Mouse (Mus musculus) adrenal gland (tissue): ENCODE measurements around the gene Tnk2.

Experiments used
- intact Hi-C: fragments of 180-260 bp; cut with DNase I; formaldehyde crosslinking; loops from one replicate; pipeline ENCODE4 v1.15.1; 2025

Tnk2 gene

GRCm38 (mm10) chr16:32677040-32677700 is 33.5 kb downstream of the Tnk2 start:
- intact Hi-C loops, result no loop called here

- intact Hi-C loops, result no loop called here
These were observed 34.2 kb downstream of the Tnk2 start for GRCm38 (mm10) chr16:32677903-32678302.

DNA sequence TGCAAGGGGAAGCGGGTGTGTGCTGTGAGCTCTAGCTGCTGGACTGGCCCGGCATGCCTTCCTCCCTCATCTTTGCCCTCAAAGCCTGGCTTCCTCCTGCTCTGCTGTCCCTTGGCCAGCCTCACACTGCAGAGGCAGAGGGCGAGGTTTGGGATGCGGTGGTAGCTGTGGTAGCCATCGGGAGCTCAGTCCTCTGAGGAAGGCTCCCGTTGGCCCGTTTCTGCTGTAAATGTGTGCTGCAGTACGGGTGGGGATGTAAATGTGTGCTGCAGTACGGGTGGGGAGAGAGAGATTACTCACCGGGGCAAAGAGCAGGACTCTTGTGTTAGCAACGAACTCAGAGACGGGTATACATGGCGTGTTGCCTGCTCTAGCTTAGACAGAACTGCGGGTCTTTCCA is 35.1 kb downstream of the Tnk2 start:
- intact Hi-C loops, result no loop called here

DNA sequence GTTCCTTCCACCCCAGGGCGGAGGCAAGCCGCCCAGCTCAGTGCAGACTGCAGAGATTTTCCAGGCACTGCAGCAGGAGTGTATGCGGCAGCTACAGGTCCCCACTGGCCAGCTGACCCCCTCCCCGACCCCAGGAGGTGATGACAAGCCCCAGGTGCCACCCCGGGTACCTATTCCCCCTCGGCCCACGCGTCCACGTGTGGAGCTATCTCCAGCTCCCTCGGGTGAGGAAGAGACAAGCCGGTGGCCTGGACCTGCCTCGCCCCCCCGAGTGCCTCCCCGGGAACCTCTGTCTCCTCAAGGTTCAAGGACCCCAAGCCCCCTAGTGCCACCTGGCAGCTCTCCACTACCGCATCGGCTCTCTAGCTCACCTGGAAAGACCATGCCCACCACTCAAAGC is 36.3 kb downstream of the Tnk2 start:
- intact Hi-C loops, result loop anchor here (5.0 kb wide), 1 partner anchor 173 kb away; no protein-coding TSS in a partner anchor

DNA sequence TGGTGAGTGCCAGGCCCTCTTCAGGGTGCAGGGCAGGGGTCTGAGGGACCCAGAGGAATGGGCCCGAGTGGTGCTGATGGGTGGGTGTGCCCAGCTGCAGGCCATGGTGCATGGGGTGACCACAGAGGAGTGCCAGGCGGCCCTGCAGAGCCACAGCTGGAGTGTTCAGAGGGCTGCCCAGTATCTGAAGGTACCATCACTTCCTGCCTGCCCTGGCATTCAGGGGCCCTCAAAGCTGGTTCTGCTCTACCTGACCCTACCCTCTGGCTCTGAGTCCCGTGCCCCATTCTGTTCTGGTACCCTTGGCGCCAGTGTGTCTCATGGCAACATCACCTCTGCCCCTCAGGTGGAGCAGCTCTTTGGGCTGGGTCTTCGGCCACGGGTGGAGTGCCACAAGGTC is 37.1 kb downstream of the Tnk2 start:
- intact Hi-C loops, result loop anchor here (5.0 kb wide), 1 partner anchor 174 kb away; no protein-coding TSS in a partner anchor

DNA sequence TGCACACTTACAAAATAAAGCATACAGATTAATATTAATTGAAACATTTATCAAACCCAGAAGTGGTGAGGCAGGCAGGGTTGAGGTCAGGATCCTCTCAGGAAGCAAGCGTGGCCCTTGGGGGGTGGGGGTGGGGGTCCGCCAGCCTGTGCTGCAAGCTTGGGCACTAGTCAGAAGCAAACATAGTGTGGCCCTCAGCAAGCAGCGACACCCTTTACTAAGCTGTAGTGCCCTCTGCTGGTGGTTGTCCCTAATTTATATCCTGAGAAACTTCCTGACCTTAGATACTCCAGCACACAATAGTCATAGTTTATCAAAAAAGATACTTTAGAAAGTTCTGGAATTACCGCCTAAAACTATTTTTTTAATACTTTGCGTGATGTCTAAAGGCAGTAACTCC is 38.5 kb downstream of the Tnk2 start:
- intact Hi-C loops, result loop anchor here (1.0 to 5.0 kb wide), 2 partner anchors 23 to 175 kb away; no protein-coding TSS in a partner anchor

- intact Hi-C loops, result loop anchor here (1.0 to 5.0 kb wide), 2 partner anchors 24 to 176 kb away; no protein-coding TSS in a partner anchor
These were observed 39.2 kb downstream of the Tnk2 start for GRCm38 (mm10) chr16:32682841-32683240.

GRCm38 (mm10) chr16:32683343-32683742 is 39.7 kb downstream of the Tnk2 start:
- intact Hi-C loops, result loop anchor here (5.0 kb wide), 1 partner anchor 176 kb away; no protein-coding TSS in a partner anchor

DNA sequence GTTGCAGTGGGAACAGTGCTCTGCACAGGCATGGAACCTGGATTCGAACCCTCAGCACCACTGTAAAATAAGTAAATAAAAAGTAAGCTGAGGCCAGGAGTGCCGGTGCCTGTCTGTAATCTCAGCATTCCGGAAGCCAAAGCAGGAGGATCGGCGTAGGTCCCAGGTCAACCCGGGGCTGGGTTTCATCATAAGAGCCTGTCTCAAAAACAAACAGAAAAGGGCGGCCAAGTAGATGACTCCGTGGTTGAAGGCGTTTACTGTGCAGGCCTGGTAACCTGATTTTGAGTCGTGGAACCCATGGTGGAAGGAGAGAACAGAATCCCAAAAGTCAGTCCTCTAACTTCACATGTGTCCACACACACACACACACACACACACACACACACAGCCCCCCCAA is 41.7 kb downstream of the Tnk2 start:
- intact Hi-C loops, result no loop called here

DNA sequence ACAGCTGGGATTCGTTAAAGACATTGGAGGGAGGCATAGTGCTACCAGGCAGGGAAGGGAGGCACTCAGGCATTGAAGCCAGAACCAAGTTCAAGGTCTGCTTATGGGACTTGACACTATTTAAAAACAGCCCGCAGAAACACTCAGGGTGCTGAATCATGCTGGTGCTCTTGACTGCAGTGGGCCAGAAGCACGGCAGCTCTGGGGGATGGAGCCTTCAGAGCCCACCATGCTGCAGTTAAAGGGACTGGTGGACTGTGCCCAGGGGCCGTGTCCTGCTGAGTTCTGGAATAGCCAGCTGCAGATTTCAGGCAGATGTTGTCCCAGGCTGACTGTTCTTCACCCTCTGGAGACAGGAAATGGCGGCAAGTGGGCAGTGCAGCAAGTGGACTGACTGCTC is 42.3 kb downstream of the Tnk2 start:
- intact Hi-C loops, result no loop called here

DNA sequence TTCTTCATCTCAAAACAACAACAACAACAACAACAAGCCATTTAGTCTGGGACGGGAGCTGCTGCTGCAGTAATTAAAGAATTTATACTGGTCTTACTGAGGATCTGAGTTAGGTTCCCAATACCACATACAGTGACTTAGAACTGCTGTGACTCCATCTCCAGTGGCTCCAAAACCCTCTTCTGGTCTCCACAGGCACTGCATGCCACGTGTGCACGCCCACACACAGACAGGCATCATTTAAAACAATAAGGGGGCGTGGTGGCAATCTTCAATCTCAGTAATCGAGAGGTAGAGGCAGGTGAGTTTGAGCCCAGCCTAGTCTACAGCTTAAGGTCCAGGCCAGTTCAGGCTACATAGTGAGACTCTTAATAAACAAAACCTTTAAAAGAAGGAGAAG is 43.5 kb downstream of the Tnk2 start:
- intact Hi-C loops, result no loop called here

DNA sequence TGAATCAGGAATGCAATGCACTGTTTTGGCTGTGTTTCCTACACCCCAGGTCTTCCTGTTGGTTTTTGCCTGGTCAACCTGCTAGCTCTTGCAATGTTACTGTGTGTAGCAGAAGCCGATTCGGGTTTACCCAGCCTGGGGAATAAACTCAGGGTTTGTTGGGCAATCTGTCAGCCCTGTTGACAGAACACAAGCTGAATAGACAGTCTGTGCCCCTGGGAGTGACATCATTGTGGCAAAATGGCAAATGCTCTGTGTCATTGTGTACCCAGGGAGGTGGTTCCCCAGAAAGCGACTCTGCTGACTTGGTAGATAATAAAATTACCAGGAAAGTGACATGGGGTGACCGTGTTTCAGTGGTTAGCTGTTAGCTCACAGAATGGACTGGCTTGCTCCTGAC is 45.1 kb downstream of the Tnk2 start:
- intact Hi-C loops, result loop anchor here (2.0 kb wide), 1 partner anchor 50 kb away; no protein-coding TSS in a partner anchor

DNA sequence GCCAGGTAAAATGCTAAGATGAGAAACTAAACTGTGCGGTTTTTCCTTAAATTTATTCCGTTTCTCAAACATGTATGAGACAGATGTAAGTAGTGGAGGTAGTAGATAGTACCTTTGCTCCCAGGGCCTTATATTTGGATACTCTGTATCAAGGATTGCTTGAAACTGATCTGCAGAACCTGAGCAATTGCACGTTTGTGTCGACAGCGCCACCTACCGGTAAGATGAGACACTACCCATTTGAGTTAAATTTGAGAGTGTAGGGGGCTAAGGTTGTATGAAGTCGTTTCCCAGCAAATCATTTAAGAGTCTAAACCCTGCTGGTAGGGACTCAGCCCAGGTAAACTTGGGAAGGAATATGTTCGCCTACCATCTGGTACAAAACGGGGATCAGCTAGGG is 45.8 kb downstream of the Tnk2 start:
- intact Hi-C loops, result loop anchor here (2.0 kb wide), 1 partner anchor 51 kb away; no protein-coding TSS in a partner anchor

GRCm38 (mm10) chr16:32696841-32697464 is 53.3 kb downstream of the Tnk2 start:
- intact Hi-C loops, result no loop called here

DNA sequence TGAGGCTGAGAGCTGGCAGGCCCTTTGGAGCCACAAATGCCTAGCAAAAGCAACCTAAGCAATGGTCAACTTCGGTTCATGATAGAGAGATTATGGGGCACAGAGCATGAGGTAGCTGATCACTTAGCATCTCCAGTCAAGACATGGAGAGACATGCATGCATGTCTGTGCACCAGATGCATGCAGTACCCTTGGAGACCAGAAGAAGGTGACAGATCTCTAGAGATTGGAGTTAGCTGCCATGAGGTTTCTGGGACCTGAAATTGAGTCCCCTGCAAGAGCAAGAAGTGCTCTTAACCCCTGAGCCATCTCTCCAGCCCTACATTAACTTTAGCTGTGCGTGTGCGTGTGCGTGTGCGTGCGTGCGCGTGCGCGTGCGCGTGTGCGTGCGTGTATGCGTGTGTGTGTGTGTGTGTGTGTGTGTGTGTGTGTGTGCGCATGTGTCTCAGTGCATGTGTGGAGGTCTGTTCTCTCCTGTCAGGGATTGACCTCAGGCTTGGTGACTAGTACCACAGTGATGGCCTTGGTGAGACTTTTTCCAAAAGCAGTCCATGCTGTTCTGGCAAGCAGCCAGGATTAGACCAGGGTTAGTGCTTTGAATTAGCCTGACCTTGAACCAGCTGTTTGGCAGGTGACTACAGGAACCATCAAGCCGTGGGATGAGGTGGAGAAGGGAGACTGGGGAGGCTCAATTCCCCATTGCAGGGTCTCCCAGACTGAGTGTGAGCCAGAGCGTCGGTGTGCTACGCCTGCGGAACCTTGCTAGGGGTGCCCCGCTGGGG is 54.2 kb downstream of the Tnk2 start:
- intact Hi-C loops, result no loop called here

GRCm38 (mm10) chr16:32698550-32698949 is 54.9 kb downstream of the Tnk2 start:
- intact Hi-C loops, result no loop called here

DNA sequence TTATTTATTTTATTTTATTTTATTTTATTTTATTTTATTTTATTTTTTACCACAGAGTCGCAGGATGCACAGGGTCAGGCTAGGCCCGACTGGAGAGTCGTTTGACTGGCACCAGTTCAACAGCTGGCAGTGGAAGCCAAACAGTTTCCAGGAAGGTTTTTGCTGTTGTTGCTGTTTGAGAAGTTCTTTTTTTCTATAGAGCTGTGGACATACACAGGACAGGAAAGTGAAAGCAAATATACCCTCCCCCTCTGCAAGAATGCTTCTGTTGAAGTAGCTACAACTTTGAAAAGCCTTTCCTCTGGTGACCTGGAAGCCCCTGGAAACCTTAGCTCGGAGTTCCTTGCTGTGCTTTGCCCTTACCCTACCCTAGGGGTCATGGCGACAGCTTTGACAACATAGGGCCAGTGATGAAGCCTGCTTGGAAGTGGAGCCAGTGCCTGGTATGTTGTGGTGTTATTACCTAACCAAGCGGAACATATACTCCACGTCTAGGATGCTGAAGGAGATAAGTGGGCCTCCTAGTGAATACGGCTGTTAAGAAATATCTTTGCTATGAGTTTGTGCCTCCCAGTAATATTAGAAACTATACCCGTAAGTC is 59.7 kb downstream of the Tnk2 start:
- intact Hi-C loops, result no loop called here

DNA sequence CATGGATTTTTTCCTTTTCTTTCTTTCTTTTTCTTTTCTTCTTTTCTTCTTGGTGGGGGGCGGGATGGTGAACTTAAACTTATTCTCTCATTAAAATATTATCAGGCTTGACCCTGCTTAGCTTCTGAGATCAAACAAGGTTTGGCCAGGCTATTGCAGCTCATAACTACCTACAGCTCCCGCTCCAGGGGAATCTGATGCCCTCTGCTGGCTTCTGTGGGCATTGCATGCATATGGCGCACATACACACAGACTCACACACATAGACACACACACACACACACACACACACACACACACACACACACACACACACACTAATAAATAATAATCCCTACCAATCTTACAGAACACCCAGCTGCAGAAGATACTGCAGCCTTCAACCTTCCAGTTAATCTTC is 61.9 kb downstream of the Tnk2 start:
- intact Hi-C loops, result no loop called here

DNA sequence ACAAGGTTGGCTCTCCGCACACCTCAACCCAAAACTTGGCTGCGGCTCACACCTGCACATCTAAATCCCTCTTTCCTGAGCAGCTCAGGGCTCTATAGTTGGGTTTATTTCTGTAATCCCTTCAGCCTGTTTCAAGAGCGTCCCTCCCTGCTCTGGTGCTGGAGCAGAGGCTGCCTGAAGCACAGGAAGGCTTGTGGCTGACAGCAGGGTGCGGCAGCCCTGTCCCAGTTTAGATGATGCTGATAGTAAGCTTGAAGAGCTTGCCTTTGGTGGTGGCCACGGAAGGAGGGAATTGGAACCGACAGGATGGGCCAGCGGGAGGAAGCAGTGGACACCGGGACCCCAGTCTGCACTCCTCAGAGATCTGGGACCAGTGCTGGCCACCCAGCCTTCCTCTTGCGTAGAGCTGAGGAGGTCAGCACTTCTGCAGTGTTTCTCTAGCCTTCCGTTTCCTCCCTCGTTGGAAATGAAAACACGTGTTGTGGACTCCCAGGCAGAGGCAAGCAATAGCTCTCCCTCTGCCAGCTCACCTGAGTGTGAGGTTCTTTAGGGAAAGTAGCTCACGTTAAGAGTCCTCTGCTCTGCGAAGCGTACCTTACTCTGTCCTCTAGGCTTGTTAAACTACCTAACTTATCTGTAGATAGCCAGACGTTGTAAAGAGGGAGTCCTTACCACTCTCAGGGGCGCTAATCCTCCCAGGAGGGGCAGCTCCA is 63.6 kb downstream of the Tnk2 start:
- intact Hi-C loops, result no loop called here

- intact Hi-C loops, result no loop called here
These were observed 64.3 kb downstream of the Tnk2 start for GRCm38 (mm10) chr16:32707824-32708456.
